Mouse (Mus musculus) CH12.LX (cell line): ENCODE data around the gene Zfp36l1.

Source experiments
- CHD1 ChIP-seq: IDR thresholded peaks from 2 replicates; pipeline ENCODE4 v1.6.1; 2012; ENCODE audit warnings: low read depth, low read length, improper control_type of control experiment, inconsistent platforms
- E2F4 ChIP-seq: IDR thresholded peaks from 2 replicates; pipeline ENCODE4 v1.6.1; 2011; ENCODE audit warnings: low read depth, low read length, improper control_type of control experiment; ENCODE audit not compliant: insufficient replicate concordance
- GABPA ChIP-seq: IDR thresholded peaks from 2 replicates; pipeline ENCODE4 v1.6.1; 2012; ENCODE audit warnings: low read depth, low read length, improper control_type of control experiment, inconsistent platforms; ENCODE audit not compliant: insufficient replicate concordance
- POLR2AphosphoS2 ChIP-seq: IDR thresholded peaks from 2 replicates; pipeline ENCODE4 v1.6.1; 2011; ENCODE audit warnings: low read depth, low read length, improper control_type of control experiment

- TF ChIP-seq POLR2AphosphoS2 (no peak), E2F4 (no peak), GABPA (no peak), CHD1 (no peak)
Observed at GRCm38 (mm10) chr12:80068016-80068415, 44.8 kb downstream of the Zfp36l1 start.
